Mouse (Mus musculus) small intestine, adult 2 months (tissue): Measurements from ENCODE around the gene Pdlim5.

Source experiments
- CTCF ChIP-seq: fragments of 200-500 bp; IDR thresholded peaks from 2 replicates; pipeline ENCODE4 v1.5.1; 2012; ENCODE audit warnings: low read depth, mild to moderate bottlenecking, control low read depth, inconsistent platforms, low read length, moderate library complexity, mixed read lengths; ENCODE audit not compliant: insufficient replicate concordance, insufficient read length; ENCODE audit errors: extremely low read depth
- POLR2A ChIP-seq: fragments of 200-500 bp; IDR thresholded peaks from 2 replicates; pipeline ENCODE4 v1.6.1; 2012; ENCODE audit warnings: low read depth, mild to moderate bottlenecking, control low read depth, inconsistent platforms, low read length, moderate library complexity

GRCm38 (mm10) chr3:142385690-142386089 is 9.8 kb downstream of the Pdlim5 start:
- TF ChIP-seq CTCF (no peak), POLR2A (no peak)
